In genomic region chr6:59209299-59209707, GRCm38 (mm10) we compare ENCODE assay signal across 7 mouse cellular contexts. TPM values are rescaled to one million over a fixed set of nuclear protein-coding genes. Genes with fewer than 3 reads are reported as not detected.
DNase-seq lines count a peak whose midpoint lies in the region; TF ChIP-seq lines count a peak whose summit lies in the region.

No protein-coding gene starts in this region.

- H3K79me2 ChIP-seq in macrophage (ENCODE audit: inconsistent target) = peaks cover 22% of the 10 kb centered on the region; the same call in 1 of the 2 replicates

- no peaks in the 10 kb centered on the region for H3K36me3 ChIP-seq in macrophage (ENCODE audit: inconsistent target)
- H3K36me3 ChIP-seq in thymus, adult 2 months (ENCODE audit: control insufficient read depth, insufficient read depth, low read length) = no peaks in the 10 kb centered on the region

- TF ChIP-seq CTCF in bone marrow macrophage, adult 2 months (IDR thresholded peaks at IDR 0.05; ENCODE audit: low read depth, low read length) = no peak
- no peak for TF ChIP-seq CTCF in thymus, adult 2 months (IDR thresholded peaks at IDR 0.05; ENCODE audit: borderline replicate concordance, control insufficient read depth, extremely low read depth, insufficient read depth, low read length, poor library complexity)

- peak; percentile 37 for DNase-seq in right cerebral cortex, adult 18-20 months
- DNase-seq in right cerebral cortex, postnatal 25 days = no peak
- peak; percentile 5 for DNase-seq in forelimb bud, embryonic 11.5 days (ENCODE audit: low read depth, low spot score)
- DNase-seq in large intestine, adult 2 months (ENCODE audit: low read depth, low spot score) = peak; percentile 25
- peak; percentile 42 for DNase-seq in thymus, adult 2 months

- 2% methylated on average over 5 of the region's 5 CpGs for WGBS in large intestine, adult 2 months
- WGBS in macrophage (ENCODE audit: missing documents) = 3% methylated on average over 5 of the region's 5 CpGs
- 1% methylated on average over 5 of the region's 5 CpGs for WGBS in thymus, adult 2 months

- peak overlapping the region; percentile 66 for H3K27ac ChIP-seq in bone marrow macrophage, adult 2 months (ENCODE audit: insufficient read depth, low read depth, low read length)
- H3K27ac ChIP-seq in macrophage = peak overlapping the region; percentile 73
- H3K27ac ChIP-seq in thymus, adult 2 months (ENCODE audit: control insufficient read depth, insufficient read depth, low read length) = peak overlapping the region; percentile 67

- H3K27me3 ChIP-seq in thymus, adult 2 months (ENCODE audit: control insufficient read depth, insufficient read depth, low read length) = no peaks in the 10 kb centered on the region

- peak overlapping the region; percentile 76 for H3K4me3 ChIP-seq in bone marrow macrophage, adult 2 months (ENCODE audit: insufficient read depth, low read length)
- H3K4me3 ChIP-seq in macrophage (ENCODE audit: inconsistent target) = peak overlapping the region; percentile 82
- peak overlapping the region; percentile 80 for H3K4me3 ChIP-seq in thymus, adult 2 months (ENCODE audit: control insufficient read depth, insufficient read depth, low read length)

- no peak for TF ChIP-seq POLR2A in bone marrow macrophage, adult 2 months (IDR thresholded peaks at IDR 0.05; ENCODE audit: borderline replicate concordance, low read depth, low read length)
- no peak for TF ChIP-seq POLR2A in thymus, adult 2 months (IDR thresholded peaks at IDR 0.05; ENCODE audit: control insufficient read depth, extremely low read depth, insufficient read depth, low read length, poor library complexity)

- H3K4me1 ChIP-seq in bone marrow macrophage, adult 2 months (ENCODE audit: control insufficient read depth, insufficient read depth, low read length) = peaks cover 19% of the 10 kb centered on the region
- 0 out of 2 replicates have a peak, but pooled peaks cover 2% of the 10 kb centered on the region for H3K4me1 ChIP-seq in thymus, adult 2 months (replicated peaks; ENCODE audit: control insufficient read depth, insufficient read depth, low read length)

RNA-seq across cellular contexts. Expression of gene Tigd2, which starts 0.6 kb away (rescaled TPM):
- 12.6 and 13.6 TPM in 2 replicates for polyA plus RNA-seq in bone marrow macrophage, adult 2 months (2012; ENCODE audit: insufficient read depth, insufficient read length, missing spikeins)
- polyA plus RNA-seq in large intestine, adult 2 months (2012; rRNA removed) = 1.4 and 2.2 TPM in 2 replicates
- 10 to 100 TPM in 22 of 26 experiments, 1 to 10 TPM in 4; 7.0 to 47.8 (median 21.2) TPM for total RNA-seq in macrophage (2018; cell fraction: chromatin; rRNA removed)
- total RNA-seq in macrophage (2018; cell fraction: cytosol; rRNA removed) = 10 to 100 TPM; 11.9 to 23.1 (median 17.4) TPM
- total RNA-seq in macrophage (2018; cell fraction: nucleus; rRNA removed) = 10 to 100 TPM in 25 of 26 experiments, 1 to 10 TPM in 1; 7.5 to 43.7 (median 22.7) TPM
- polyA plus RNA-seq in macrophage (2018) = 14.8 to 24.2 TPM (median 16.6 TPM) in 3 replicates
- 6.1 and 6.9 TPM in 2 replicates for polyA plus RNA-seq in thymus, adult 2 months (2012; rRNA removed)
